Mouse (Mus musculus) CH12.LX (cell line): ENCODE measurements around the gene Rab3ip. TPM values are rescaled to one million over a fixed set of nuclear protein-coding genes. Genes with fewer than 3 reads are reported as not detected.

Experiments
- DNase-seq: peaks from one replicate; pipeline ENCODE4 v3.0.0-alpha.2; 2013; ENCODE audit errors: extremely low read depth
- H3K27ac ChIP-seq: 2 replicates; pipeline ENCODE4 v1.5.1; 2012; ENCODE audit warnings: low read depth, mild to moderate bottlenecking, control low read depth, moderate library complexity; ENCODE audit not compliant: insufficient read depth
- H3K27me3 ChIP-seq: replicated peaks from 2 replicates; pipeline ENCODE3; 2012; ENCODE audit warnings: inconsistent platforms
- H3K36me3 ChIP-seq, 2 experiments: replicated peaks in 1 of 2; 2 replicates each; pipeline versions ENCODE3 to v1.6.1; 2012; ENCODE audit warnings: inconsistent platforms in 1 of 2, low read length in 1 of 2, mild to moderate bottlenecking in 1 of 2, mixed read lengths in 1 of 2, moderate library complexity in 1 of 2; ENCODE audit not compliant: control insufficient read depth in 1 of 2, insufficient read depth in 1 of 2
- H3K4me1 ChIP-seq, 2 experiments: 2 replicates each; pipeline ENCODE4 v1.6.1; 2012; ENCODE audit warnings: inconsistent platforms in 1 of 2, moderate library complexity in 1 of 2; ENCODE audit not compliant: insufficient read depth in 2 of 2, control insufficient read depth in 1 of 2
- H3K4me2 ChIP-seq: 2 replicates; pipeline ENCODE4 v1.6.1; 2012; ENCODE audit warnings: low read depth, mild to moderate bottlenecking, control low read depth; ENCODE audit not compliant: poor library complexity, insufficient read depth, severe bottlenecking
- H3K4me3 ChIP-seq, 3 experiments: fragments of 150-350 bp in 1 of 3; sonication (generic) in 1 of 3; replicated peaks in 1 of 3; 2 replicates each; pipeline versions ENCODE3 to v1.5.1; 2011 to 2012; ENCODE audit warnings: low read depth in 2 of 3, low read length in 2 of 3, mild to moderate bottlenecking in 2 of 3, moderate library complexity in 2 of 3, control low read depth in 1 of 3, improper control_type of control experiment in 1 of 3, inconsistent platforms in 1 of 3, mixed read lengths in 1 of 3; ENCODE audit not compliant: poor library complexity in 1 of 3
- H3K79me2 ChIP-seq: replicated peaks from 2 replicates; pipeline ENCODE4 v1.6.1; 2012; ENCODE audit warnings: mild to moderate bottlenecking, moderate library complexity; ENCODE audit not compliant: control insufficient read depth, poor library complexity, insufficient read depth, severe bottlenecking; ENCODE audit errors: extremely low read depth
- H3K9ac ChIP-seq: 2 replicates; pipeline ENCODE4 v1.6.1; 2012; ENCODE audit warnings: low read depth, mild to moderate bottlenecking, control low read depth, moderate library complexity; ENCODE audit not compliant: insufficient read depth
- H3K9me3 ChIP-seq: replicated peaks from 2 replicates; pipeline ENCODE3; 2012; ENCODE audit warnings: low read length, inconsistent platforms, mixed read lengths
- BHLHE40 ChIP-seq: IDR thresholded peaks from 2 replicates; pipeline ENCODE4 v1.6.1; 2011; ENCODE audit warnings: mild to moderate bottlenecking, low read depth, low read length, improper control_type of control experiment
- CHD1 ChIP-seq: IDR thresholded peaks from 2 replicates; pipeline ENCODE4 v1.6.1; 2012; ENCODE audit warnings: low read depth, low read length, improper control_type of control experiment, inconsistent platforms
- CTCF ChIP-seq, 2 experiments: IDR thresholded peaks in 1 of 2; conservative IDR thresholded peaks in 1 of 2; 2 replicates each; pipeline ENCODE4 v1.5.1; 2011 to 2012; ENCODE audit warnings: low read depth in 2 of 2, low read length in 2 of 2, improper control_type of control experiment in 1 of 2, inconsistent platforms in 1 of 2, mild to moderate bottlenecking in 1 of 2, moderate library complexity in 1 of 2
- ELF1 ChIP-seq: IDR thresholded peaks from 2 replicates; pipeline ENCODE4 v1.6.1; 2014; ENCODE audit warnings: low read depth, mild to moderate bottlenecking, inconsistent platforms, low read length, improper control_type of control experiment
- ETS1 ChIP-seq: conservative IDR thresholded peaks from 2 replicates; pipeline ENCODE4 v1.6.1; 2012; ENCODE audit warnings: low read depth, mild to moderate bottlenecking, inconsistent platforms, low read length, improper control_type of control experiment, moderate library complexity
- HCFC1 ChIP-seq: IDR thresholded peaks from 2 replicates; pipeline ENCODE4 v1.6.1; 2012; ENCODE audit warnings: low read depth, mild to moderate bottlenecking, inconsistent platforms, low read length, improper control_type of control experiment
- IRF4 ChIP-seq: IDR thresholded peaks from 2 replicates; pipeline ENCODE4 v1.6.1; 2014; ENCODE audit warnings: low read depth, mild to moderate bottlenecking, inconsistent platforms, low read length, improper control_type of control experiment
- JUND ChIP-seq: conservative IDR thresholded peaks from 2 replicates; pipeline ENCODE4 v1.6.1; 2011; ENCODE audit warnings: low read depth, low read length, improper control_type of control experiment
- KAT2A ChIP-seq: IDR thresholded peaks from 2 replicates; pipeline ENCODE4 v1.6.1; 2012; ENCODE audit warnings: low read length, improper control_type of control experiment, inconsistent platforms; ENCODE audit not compliant: insufficient replicate concordance
- MAFK ChIP-seq: IDR thresholded peaks from 2 replicates; pipeline ENCODE4 v1.6.1; 2011; ENCODE audit warnings: low read length, improper control_type of control experiment; ENCODE audit not compliant: insufficient replicate concordance
- MAZ ChIP-seq: IDR thresholded peaks from 2 replicates; pipeline ENCODE4 v1.6.1; 2012; ENCODE audit warnings: low read depth, mild to moderate bottlenecking, inconsistent platforms, low read length, improper control_type of control experiment, moderate library complexity
- NELFE ChIP-seq: IDR thresholded peaks from 2 replicates; pipeline ENCODE4 v1.6.1; 2011; ENCODE audit warnings: low read depth, low read length, improper control_type of control experiment
- NRF1 ChIP-seq: IDR thresholded peaks from 2 replicates; pipeline ENCODE4 v1.6.1; 2014; ENCODE audit warnings: low read depth, mild to moderate bottlenecking, inconsistent platforms, low read length, improper control_type of control experiment, moderate library complexity
- POLR2AphosphoS2 ChIP-seq: IDR thresholded peaks from 2 replicates; pipeline ENCODE4 v1.6.1; 2011; ENCODE audit warnings: low read depth, low read length, improper control_type of control experiment
- RAD21 ChIP-seq: IDR thresholded peaks from 2 replicates; pipeline ENCODE4 v1.6.1; 2011; ENCODE audit warnings: low read depth, mild to moderate bottlenecking, low read length, improper control_type of control experiment, moderate library complexity
- RCOR1 ChIP-seq: conservative IDR thresholded peaks from 2 replicates; pipeline ENCODE4 v1.6.1; 2012; ENCODE audit warnings: low read depth, mild to moderate bottlenecking, inconsistent platforms, low read length, improper control_type of control experiment
- SIN3A ChIP-seq: IDR thresholded peaks from 2 replicates; pipeline ENCODE4 v1.6.1; 2012; ENCODE audit warnings: low read length, improper control_type of control experiment, inconsistent platforms
- SMC3 ChIP-seq: IDR thresholded peaks from 2 replicates; pipeline ENCODE4 v1.6.1; 2011; ENCODE audit warnings: low read depth, low read length, improper control_type of control experiment
- ZC3H11A ChIP-seq: IDR thresholded peaks from 2 replicates; pipeline ENCODE4 v1.6.1; 2012; ENCODE audit warnings: low read depth, mild to moderate bottlenecking, inconsistent platforms, low read length, improper control_type of control experiment
- ZMIZ1 ChIP-seq: IDR thresholded peaks from 2 replicates; pipeline ENCODE4 v1.6.1; 2012; ENCODE audit warnings: low read depth, mild to moderate bottlenecking, inconsistent platforms, low read length, improper control_type of control experiment
- ZNF384 ChIP-seq: IDR thresholded peaks from 2 replicates; pipeline ENCODE4 v1.6.1; 2012; ENCODE audit warnings: low read depth, low read length, improper control_type of control experiment, inconsistent platforms
- dilution Hi-C: fragments of 300-500 bp; cut with MboI; formaldehyde crosslinking; loops from 2 replicates; pipeline ENCODE4 v1.14.3; 2020; ENCODE audit warnings: low sequenced_read_pairs; ENCODE audit not compliant: extremely low pct_unique_long_range_greater_than_20kb, extremely low pct_ligation_motif_present
- in situ Hi-C: fragments of 300-500 bp; cut with MboI; formaldehyde crosslinking; loops from 3 replicates; pipeline ENCODE4 v1.14.3; 2019; ENCODE audit warnings: low sequenced_read_pairs, low pct_ligation_motif_present, low pct_unique_long_range_greater_than_20kb, mixed read lengths
- polyA plus RNA-seq: library from polyadenylated mRNA; unstranded; fragments of >175 nt; gene quantifications from 2 replicates; pipeline ENCODE4 v1.2.1, GENCODE M21; 2012; ENCODE audit warnings: low read depth; ENCODE audit not compliant: insufficient read length
- total RNA-seq, 2 experiments: library from RNA; depleted of rRNA; stranded (reverse); fragments of 300-350 nt in 1 of 2; fragments of >200 nt in 1 of 2; gene quantifications; 2 replicates each; pipeline ENCODE4 v1.2.3; 2012 to 2014

The Rab3ip gene
- total and polyA plus RNA-seq, 3 experiments = 9.3 to 18.3 (median 10.3) TPM

DNA sequence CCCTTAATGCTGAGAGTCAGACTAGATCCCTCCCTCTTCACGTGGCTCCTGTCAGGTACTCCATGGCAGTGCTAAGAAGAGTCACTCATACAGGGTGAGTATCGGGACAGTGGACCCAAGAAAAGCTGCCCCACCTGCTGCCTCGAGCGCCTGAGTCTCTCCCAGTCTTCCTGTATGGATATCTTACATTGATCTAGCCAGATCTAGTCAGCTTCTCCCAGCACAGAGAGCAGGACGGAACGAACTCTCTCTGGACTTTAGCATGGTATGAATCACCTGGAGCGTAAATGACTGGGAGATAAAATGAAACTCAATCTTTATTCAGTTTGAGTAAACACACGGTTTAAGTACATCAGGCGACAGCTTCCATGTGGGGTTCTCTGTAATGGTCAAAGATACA, 76.1 kb downstream of the Rab3ip start:
- H3K27ac ChIP-seq = no peak overlapping the region
- H3K4me3 ChIP-seq = no peak overlapping the region
- DNase-seq = no peak
- H3K9ac ChIP-seq = no peak overlapping the region
- TF ChIP-seq MAZ (no peak), KAT2A (no peak), ZNF384 (no peak), ETS1 (no peak), MAFK (no peak), ZMIZ1 (no peak)
- H3K9me3 ChIP-seq = no peaks in the 10 kb centered on the region
- H3K36me3 ChIP-seq = no peaks in the 10 kb centered on the region
- in situ Hi-C loops = no loop called here
- peaks cover 8 to 24% of the 10 kb centered on the region in 2 experiments for H3K4me1 ChIP-seq
- dilution Hi-C loops = no loop called here
- H3K79me2 ChIP-seq = no peaks in the 10 kb centered on the region
- H3K27me3 ChIP-seq = no peaks in the 10 kb centered on the region
- no peak overlapping the region for H3K4me2 ChIP-seq

DNA sequence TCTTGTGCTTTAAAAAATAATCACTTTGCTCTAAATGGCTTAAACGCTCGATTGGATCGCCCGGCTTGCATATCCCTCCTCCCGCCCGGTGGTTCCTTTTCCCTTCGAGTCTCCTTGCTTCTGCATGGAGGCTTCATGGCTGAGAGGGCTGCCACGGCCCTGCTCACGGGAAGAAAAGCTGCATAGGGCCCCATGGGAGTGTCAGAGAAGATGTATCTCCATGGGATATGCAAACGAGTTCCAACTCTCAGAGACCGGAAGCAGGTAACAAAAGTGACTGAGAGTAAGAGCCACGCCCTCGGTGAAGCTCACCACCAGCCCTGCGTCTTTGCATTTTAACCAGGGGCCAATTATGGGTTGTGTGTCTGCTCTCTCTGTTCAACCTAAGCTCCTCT, 78.6 kb downstream of the Rab3ip start:
- dilution Hi-C loops (no loop called here), in situ Hi-C loops (no loop called here)
- Histone ChIP-seq H3K27me3 (no peaks in the 10 kb centered on the region), H3K79me2 (no peaks in the 10 kb centered on the region), H3K27ac (no peak overlapping the region), H3K9ac (0 out of 2 replicates have a peak overlapping the region, but pooled peaks have one; percentile 4), H3K4me1 (peaks cover 8 to 24% of the 10 kb centered on the region in 2 experiments), H3K9me3 (no peaks in the 10 kb centered on the region), H3K4me3 (peak overlapping the region in 1 of 3 experiments; percentile 40), H3K4me2 (peak overlapping the region; percentile 62), H3K36me3 (no peaks in the 10 kb centered on the region)
- TF ChIP-seq BHLHE40 (peak; percentile 84), JUND (no peak), RAD21 (no peak), ZC3H11A (no peak), HCFC1 (no peak), POLR2AphosphoS2 (no peak), ZNF384 (no peak), IRF4 (no peak), SMC3 (no peak), RCOR1 (no peak), NRF1 (no peak), SIN3A (no peak), CTCF (conservative IDR thresholded peaks at IDR 0.05 in 1 of 2, IDR thresholded peaks at IDR 0.05 in 1 of 2; ENCODE audit: low read depth in 2 of 2, low read length in 2 of 2) (no peak), CHD1 (no peak), KAT2A (no peak), NELFE (no peak), MAFK (no peak), ELF1 (peak; percentile 72)
- DNase-seq = peak; percentile 89
